In the genomic region with DNA sequence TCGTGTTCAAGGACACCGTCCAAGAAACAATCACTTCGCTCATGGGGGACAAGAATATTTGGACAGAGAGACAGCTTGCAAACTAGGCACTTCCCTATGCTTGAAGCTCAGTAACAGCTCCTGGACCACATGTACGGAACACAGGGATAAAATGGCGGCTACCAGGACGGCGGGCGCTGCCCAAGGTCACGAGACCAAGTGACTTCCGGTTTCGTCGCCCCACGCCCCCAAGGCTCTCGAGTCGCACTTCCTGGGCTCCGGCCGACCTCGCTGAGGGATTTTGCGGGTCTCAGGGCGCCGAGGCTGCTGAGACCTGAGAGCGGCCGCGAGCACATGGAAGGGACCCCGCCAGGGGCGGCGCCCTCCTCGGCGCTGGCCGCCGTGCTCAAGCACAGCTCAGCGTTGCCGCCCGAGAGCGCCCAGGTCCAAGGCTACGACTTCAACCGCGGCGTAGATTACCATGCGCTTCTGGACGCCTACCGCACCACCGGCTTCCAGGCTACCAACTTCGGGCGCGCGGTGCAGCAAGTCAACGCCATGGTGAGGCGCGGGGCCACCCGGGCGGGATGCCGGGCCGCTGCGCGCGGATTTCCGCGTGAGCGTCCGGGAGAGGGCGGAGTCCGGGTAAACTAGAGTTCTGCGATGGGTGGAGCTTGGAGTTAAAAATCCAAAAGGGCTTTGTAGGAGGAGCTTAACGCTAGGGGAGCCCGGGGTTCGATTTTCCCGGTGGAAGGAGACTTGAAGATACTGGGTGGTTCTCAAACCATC, we compare ENCODE assay signal across 7 mouse cellular contexts. TPM values are rescaled to one million over a fixed set of nuclear protein-coding genes. Genes with fewer than 3 reads are reported as not detected.
DNase-seq lines count a peak whose midpoint lies in the region; ATAC-seq and TF ChIP-seq lines count a peak whose summit lies in the region.

A gene (plus strand): TSS at position 244 of the 768 bp plus-strand sequence.

- no peaks in the 10 kb centered on the region for H3K9me3 ChIP-seq in embryonic facial prominence, embryonic 11.5 days (replicated peaks; ENCODE audit: control insufficient read depth, low read length)
- H3K9me3 ChIP-seq in limb, embryonic 12.5 days = no peaks in the 10 kb centered on the region
- H3K9me3 ChIP-seq in midbrain, embryonic 15.5 days = no peaks in the 10 kb centered on the region

- peak within 1 kb of the TSS; percentile 68 for H3K4me2 ChIP-seq in embryonic facial prominence, embryonic 11.5 days (ENCODE audit: low read depth, low read length)
- H3K4me2 ChIP-seq in limb, embryonic 12.5 days = peak within 1 kb of the TSS; percentile 66
- peak within 1 kb of the TSS; percentile 76 for H3K4me2 ChIP-seq in midbrain, embryonic 15.5 days

- peak within 1 kb of the TSS; percentile 88 for H3K4me3 ChIP-seq in embryonic facial prominence, embryonic 11.5 days (ENCODE audit: low read depth, low read length)
- peak within 1 kb of the TSS; percentile 76 for H3K4me3 ChIP-seq in kidney, adult 2 months (ENCODE audit: insufficient read depth, low read depth, low read length)
- H3K4me3 ChIP-seq in limb, embryonic 12.5 days (replicated peaks) = peak within 1 kb of the TSS; percentile 95
- H3K4me3 ChIP-seq in midbrain, embryonic 15.5 days = peak within 1 kb of the TSS; percentile 79
- H3K4me3 ChIP-seq in spleen, adult 2 months (ENCODE audit: extremely low read depth, insufficient read depth, insufficient read length) = peak within 1 kb of the TSS; percentile 97

- under 1% methylated on average over 68 of the region's 68 CpGs for WGBS in embryonic facial prominence, embryonic 11.5 days
- under 1% methylated on average over 68 of the region's 68 CpGs for WGBS in kidney, adult 2 months
- WGBS in limb, embryonic 12.5 days = under 1% methylated on average over 68 of the region's 68 CpGs
- WGBS in midbrain, embryonic 15.5 days = under 1% methylated on average over 68 of the region's 68 CpGs
- under 1% methylated on average over 68 of the region's 68 CpGs for WGBS in spleen, adult 2 months

- H3K27me3 ChIP-seq in embryonic facial prominence, embryonic 11.5 days (ENCODE audit: control insufficient read depth, insufficient read depth, low read length) = no peaks in the 10 kb centered on the region
- no peaks in the 10 kb centered on the region for H3K27me3 ChIP-seq in kidney, adult 2 months (replicated peaks; ENCODE audit: control insufficient read depth, insufficient read depth, low read length)
- H3K27me3 ChIP-seq in limb, embryonic 12.5 days = no peaks in the 10 kb centered on the region
- no peaks in the 10 kb centered on the region for H3K27me3 ChIP-seq in midbrain, embryonic 15.5 days (replicated peaks)
- H3K27me3 ChIP-seq in spleen, adult 2 months (ENCODE audit: control insufficient read depth, insufficient read depth, low read length) = no peaks in the 10 kb centered on the region

- H3K27ac ChIP-seq in embryonic facial prominence, embryonic 11.5 days (replicated peaks; ENCODE audit: low read depth, low read length) = peak within 1 kb of the TSS; percentile 93
- H3K27ac ChIP-seq in kidney, adult 2 months (ENCODE audit: insufficient read depth, low read depth, low read length) = peak within 1 kb of the TSS; percentile 90
- peak within 1 kb of the TSS; percentile 96 for H3K27ac ChIP-seq in limb, embryonic 12.5 days
- H3K27ac ChIP-seq in midbrain, embryonic 15.5 days = peak within 1 kb of the TSS; percentile 90
- H3K27ac ChIP-seq in spleen, adult 2 months (ENCODE audit: insufficient read depth, low read length) = peak within 1 kb of the TSS; percentile 98

- no peaks in the 10 kb centered on the region; the same call in 1 of the 2 replicates for H3K36me3 ChIP-seq in embryonic facial prominence, embryonic 11.5 days (replicated peaks; ENCODE audit: control insufficient read depth, insufficient read depth, low read depth, low read length)
- H3K36me3 ChIP-seq in kidney, adult 2 months (ENCODE audit: control insufficient read depth, insufficient read depth, low read length) = no peaks in the 10 kb centered on the region
- peaks cover 50% of the 10 kb centered on the region for H3K36me3 ChIP-seq in limb, embryonic 12.5 days
- H3K36me3 ChIP-seq in midbrain, embryonic 15.5 days (replicated peaks) = peaks cover 19% of the 10 kb centered on the region
- H3K36me3 ChIP-seq in spleen, adult 2 months (ENCODE audit: control insufficient read depth, insufficient read depth, low read length) = peaks cover 22% of the 10 kb centered on the region

- no peak for TF ChIP-seq CTCF in kidney, adult 2 months (conservative IDR thresholded peaks at IDR 0.05; ENCODE audit: insufficient read depth, insufficient read length, low read depth, low read length)
- no peak for TF ChIP-seq CTCF in spleen, adult 2 months (IDR thresholded peaks at IDR 0.05; ENCODE audit: extremely low read depth, insufficient read depth, insufficient read length, insufficient replicate concordance)

- peak within 1 kb of the TSS; percentile 89 for H3K9ac ChIP-seq in embryonic facial prominence, embryonic 11.5 days (replicated peaks; ENCODE audit: low read length)
- H3K9ac ChIP-seq in limb, embryonic 12.5 days (replicated peaks) = peak within 1 kb of the TSS; percentile 85
- peak within 1 kb of the TSS; percentile 70 for H3K9ac ChIP-seq in midbrain, embryonic 15.5 days

- H3K4me1 ChIP-seq in embryonic facial prominence, embryonic 11.5 days (ENCODE audit: control insufficient read depth, insufficient read depth, low read length) = no peaks in the 10 kb centered on the region
- peaks cover 10% of the 10 kb centered on the region; the same call in 1 of the 2 replicates for H3K4me1 ChIP-seq in kidney, adult 2 months (ENCODE audit: control insufficient read depth, insufficient read depth, low read length)
- peaks cover 14% of the 10 kb centered on the region; the same call in 1 of the 2 replicates for H3K4me1 ChIP-seq in limb, embryonic 12.5 days (replicated peaks)
- H3K4me1 ChIP-seq in midbrain, embryonic 15.5 days = peaks cover 22% of the 10 kb centered on the region
- H3K4me1 ChIP-seq in spleen, adult 2 months (ENCODE audit: control insufficient read depth, insufficient read depth, insufficient read length) = peaks cover 3% of the 10 kb centered on the region; the same call in 1 of the 2 replicates

- TF ChIP-seq POLR2A in kidney, adult 2 months (IDR thresholded peaks at IDR 0.05; ENCODE audit: low read depth, low read length) = peak; percentile 38
- peak; percentile 87 for TF ChIP-seq POLR2A in spleen, adult 2 months (IDR thresholded peaks at IDR 0.05; ENCODE audit: low read depth, low read length)

- ATAC-seq in embryonic facial prominence, embryonic 11.5 days (replicated peaks; ENCODE audit: insufficient number of reproducible peaks, low FRiP score, low TSS enrichment, low read depth) = peak; percentile 68
- peak; percentile 86 for ATAC-seq in limb, embryonic 12.5 days (ENCODE audit: insufficient number of reproducible peaks, insufficient read depth, low FRiP score, low TSS enrichment, low read depth)
- peak; percentile 90 for ATAC-seq in midbrain, embryonic 15.5 days (replicated peaks)

- peak; percentile 94 for DNase-seq in adrenal gland, postnatal 14 days
- peak; percentile 96 for DNase-seq in embryonic facial prominence, embryonic 11.5 days (ENCODE audit: low spot score)
- DNase-seq in heart, adult 11 months = peak; percentile 99
- peak; percentile 95 for DNase-seq in kidney, adult 2 months
- DNase-seq in spleen, adult 2 months (ENCODE audit: low read depth in 1 of 2, low spot score in 2 of 2) = peak; percentile 80 to 88

RNA-seq across cellular contexts. Expression of the gene that starts here (rescaled TPM):
- total RNA-seq in adrenal gland, postnatal 14 days (2021) = 28.7 and 40.6 TPM in 2 replicates
- polyA plus RNA-seq in embryonic facial prominence, embryonic 11.5 days (2014; fragmentation: Nextera tagmentation; extraction: Ambion mirVana) = 61.9 and 67.7 TPM in 2 replicates
- 26.0 and 30.8 TPM in 2 replicates for polyA plus RNA-seq in kidney, adult 2 months (2012; rRNA removed)
- polyA plus RNA-seq in limb, embryonic 12.5 days (2016; fragmentation: Nextera tagmentation; extraction: Ambion mirVana) = 71.5 and 72.3 TPM in 2 replicates
- 111 and 112 TPM in 2 replicates for polyA plus RNA-seq in midbrain, embryonic 15.5 days (2015; fragmentation: Nextera tagmentation; extraction: Ambion mirVana)
- 40.6 and 84.9 TPM in 2 replicates for polyA plus RNA-seq in spleen, adult 2 months (2012; rRNA removed)

Comparison
In these comparisons a context has a peak if more than half of its experiments do, and no peak if none do; other contexts are left out.
1. Peak in every context shown above with its lines: DNase-seq, ATAC-seq, H3K4me3 ChIP-seq and H3K27ac ChIP-seq.